Mouse (Mus musculus) testis, adult 2 months (tissue): Measurements from ENCODE around the gene Slc9a8.

Source experiments
- CTCF ChIP-seq: fragments of 200-500 bp; IDR thresholded peaks from 2 replicates; pipeline ENCODE4 v1.5.1; 2012; ENCODE audit warnings: low read depth, mild to moderate bottlenecking, inconsistent platforms, low read length, moderate library complexity; ENCODE audit not compliant: control insufficient read depth, insufficient read depth, insufficient replicate concordance
- POLR2A ChIP-seq: fragments of 200-500 bp; IDR thresholded peaks from 2 replicates; pipeline ENCODE4 v1.6.1; 2012; ENCODE audit warnings: low read depth, mild to moderate bottlenecking, inconsistent platforms, low read length, moderate library complexity; ENCODE audit not compliant: control insufficient read depth

GRCm38 (mm10) chr2:167423031-167423611 is 1.6 kb downstream of the Slc9a8 start:
- TF ChIP-seq CTCF (no peak), POLR2A (no peak)
